Mouse (Mus musculus): ENCODE results near the gene Cacnb1. TPM values are rescaled to one million over a fixed set of nuclear protein-coding genes. Genes with fewer than 3 reads are reported as not detected.
A peak's percentile ranks its signal among the peaks of the same experiment; 100 is the strongest.

The Cacnb1 gene
- polyA plus RNA-seq, 1 experiment: 5.2 TPM

- no peaks in the 10 kb centered on the region for H3K36me3 ChIP-seq (ENCODE audit: control insufficient read depth, insufficient read depth, low read length, poor library complexity, severe bottlenecking)
- H3K4me1 ChIP-seq (ENCODE audit: control insufficient read depth, insufficient read depth, low read length): peaks cover 11% of the 10 kb centered on the region
- peak within 1 kb of the TSS; percentile 72 for H3K4me3 ChIP-seq (ENCODE audit: low read depth, low read length)
- TF ChIP-seq CTCF (IDR thresholded peaks at IDR 0.05; ENCODE audit: low read depth, low read length): no peak
- TF ChIP-seq EP300 (IDR thresholded peaks at IDR 0.05; ENCODE audit: insufficient read depth, low read depth, low read length): no peak
- TF ChIP-seq POLR2A (IDR thresholded peaks at IDR 0.05; ENCODE audit: insufficient read depth, low read length): no peak
- 0 out of 2 replicates have a peak within 1 kb of the TSS, but pooled peaks have one; percentile 26 for H3K27ac ChIP-seq (ENCODE audit: insufficient read depth, low read length)
- peak within 1 kb of the TSS; percentile 54 for H3K9ac ChIP-seq (ENCODE audit: low read depth, poor library complexity, severe bottlenecking)
- H3K27me3 ChIP-seq (ENCODE audit: control insufficient read depth, insufficient read depth, low read length, poor library complexity, severe bottlenecking): no peaks in the 10 kb centered on the region
- H3K9me3 ChIP-seq (replicated peaks; ENCODE audit: control insufficient read depth, insufficient read depth, low read length, poor library complexity, severe bottlenecking): no peaks in the 10 kb centered on the region
Observed at GRCm38 (mm10) chr11:97985727-97986677, 36.8 kb downstream of the Cacnb1 start, which contains the start of gene Plxdc1. Gene Plxdc1, minus strand, starts transcription at chr11:97986444.

GRCm38 (mm10) chr11:97983983-97984382 is 38.9 kb downstream of the Cacnb1 start:
- TF ChIP-seq EP300 (IDR thresholded peaks at IDR 0.05; ENCODE audit: insufficient read depth, low read depth, low read length) (no peak), CTCF (IDR thresholded peaks at IDR 0.05; ENCODE audit: low read depth, low read length) (no peak), POLR2A (IDR thresholded peaks at IDR 0.05; ENCODE audit: insufficient read depth, low read length) (no peak)
- Histone ChIP-seq H3K4me3 (ENCODE audit: low read depth, low read length) (no peak overlapping the region), H3K36me3 (ENCODE audit: control insufficient read depth, insufficient read depth, low read length, poor library complexity, severe bottlenecking) (no peaks in the 10 kb centered on the region), H3K27ac (ENCODE audit: insufficient read depth, low read length) (no peak overlapping the region), H3K9ac (ENCODE audit: low read depth, poor library complexity, severe bottlenecking) (no peak overlapping the region), H3K4me1 (ENCODE audit: control insufficient read depth, insufficient read depth, low read length) (peaks cover 12% of the 10 kb centered on the region), H3K9me3 (replicated peaks; ENCODE audit: control insufficient read depth, insufficient read depth, low read length, poor library complexity, severe bottlenecking) (no peaks in the 10 kb centered on the region), H3K27me3 (ENCODE audit: control insufficient read depth, insufficient read depth, low read length, poor library complexity, severe bottlenecking) (no peaks in the 10 kb centered on the region)

- H3K36me3 ChIP-seq (ENCODE audit: control insufficient read depth, insufficient read depth, low read length, poor library complexity, severe bottlenecking): no peaks in the 10 kb centered on the region
- H3K9ac ChIP-seq (ENCODE audit: low read depth, poor library complexity, severe bottlenecking): no peak overlapping the region
- TF ChIP-seq EP300 (IDR thresholded peaks at IDR 0.05; ENCODE audit: insufficient read depth, low read depth, low read length) (peak; percentile 28; the same call in 1 of the 2 replicates), CTCF (IDR thresholded peaks at IDR 0.05; ENCODE audit: low read depth, low read length) (no peak)
- no peak overlapping the region for H3K4me3 ChIP-seq (ENCODE audit: low read depth, low read length)
- no peak overlapping the region for H3K27ac ChIP-seq (ENCODE audit: insufficient read depth, low read length)
- peaks cover 12% of the 10 kb centered on the region for H3K4me1 ChIP-seq (ENCODE audit: control insufficient read depth, insufficient read depth, low read length)
- no peaks in the 10 kb centered on the region for H3K9me3 ChIP-seq (replicated peaks; ENCODE audit: control insufficient read depth, insufficient read depth, low read length, poor library complexity, severe bottlenecking)
- no peaks in the 10 kb centered on the region for H3K27me3 ChIP-seq (ENCODE audit: control insufficient read depth, insufficient read depth, low read length, poor library complexity, severe bottlenecking)
Observed at GRCm38 (mm10) chr11:97983506-97983905, 39.3 kb downstream of the Cacnb1 start.

GRCm38 (mm10) chr11:97982721-97983120 is 40.1 kb downstream of the Cacnb1 start:
- H3K27me3 ChIP-seq (ENCODE audit: control insufficient read depth, insufficient read depth, low read length, poor library complexity, severe bottlenecking): no peaks in the 10 kb centered on the region
- H3K9ac ChIP-seq (ENCODE audit: low read depth, poor library complexity, severe bottlenecking): no peak overlapping the region
- H3K27ac ChIP-seq (ENCODE audit: insufficient read depth, low read length): no peak overlapping the region
- no peaks in the 10 kb centered on the region for H3K36me3 ChIP-seq (ENCODE audit: control insufficient read depth, insufficient read depth, low read length, poor library complexity, severe bottlenecking)
- no peaks in the 10 kb centered on the region for H3K9me3 ChIP-seq (replicated peaks; ENCODE audit: control insufficient read depth, insufficient read depth, low read length, poor library complexity, severe bottlenecking)
- no peak overlapping the region for H3K4me3 ChIP-seq (ENCODE audit: low read depth, low read length)
- H3K4me1 ChIP-seq (ENCODE audit: control insufficient read depth, insufficient read depth, low read length): peaks cover 12% of the 10 kb centered on the region
- TF ChIP-seq EP300 (IDR thresholded peaks at IDR 0.05; ENCODE audit: insufficient read depth, low read depth, low read length): no peak
- no peak for TF ChIP-seq CTCF (IDR thresholded peaks at IDR 0.05; ENCODE audit: low read depth, low read length)
- no peak for TF ChIP-seq POLR2A (IDR thresholded peaks at IDR 0.05; ENCODE audit: insufficient read depth, low read length)

GRCm38 (mm10) chr11:97980531-97980966 is 42.3 kb downstream of the Cacnb1 start:
- no peak for TF ChIP-seq EP300 (IDR thresholded peaks at IDR 0.05; ENCODE audit: insufficient read depth, low read depth, low read length)
- no peak for TF ChIP-seq POLR2A (IDR thresholded peaks at IDR 0.05; ENCODE audit: insufficient read depth, low read length)
- no peak for TF ChIP-seq CTCF (IDR thresholded peaks at IDR 0.05; ENCODE audit: low read depth, low read length)
- H3K27me3 ChIP-seq (ENCODE audit: control insufficient read depth, insufficient read depth, low read length, poor library complexity, severe bottlenecking): no peaks in the 10 kb centered on the region
- no peak overlapping the region for H3K4me3 ChIP-seq (ENCODE audit: low read depth, low read length)
- no peak overlapping the region for H3K27ac ChIP-seq (ENCODE audit: insufficient read depth, low read length)
- H3K36me3 ChIP-seq (ENCODE audit: control insufficient read depth, insufficient read depth, low read length, poor library complexity, severe bottlenecking): no peaks in the 10 kb centered on the region
- H3K9ac ChIP-seq (ENCODE audit: low read depth, poor library complexity, severe bottlenecking): no peak overlapping the region
- peaks cover 12% of the 10 kb centered on the region for H3K4me1 ChIP-seq (ENCODE audit: control insufficient read depth, insufficient read depth, low read length)
- H3K9me3 ChIP-seq (replicated peaks; ENCODE audit: control insufficient read depth, insufficient read depth, low read length, poor library complexity, severe bottlenecking): no peaks in the 10 kb centered on the region

Measured in ES-Bruce4 (cell line).